Mouse (Mus musculus) brain, adult 2 months (tissue): ENCODE data around the gene Csnk1d.
A peak's percentile ranks its signal among the peaks of the same experiment; 100 is the strongest.

Source experiments
- DNase-seq: peaks from one replicate; pipeline ENCODE4 v3.0.0; 2011; ENCODE audit warnings: low read depth, low spot score

Gene Csnk1d

DNA sequence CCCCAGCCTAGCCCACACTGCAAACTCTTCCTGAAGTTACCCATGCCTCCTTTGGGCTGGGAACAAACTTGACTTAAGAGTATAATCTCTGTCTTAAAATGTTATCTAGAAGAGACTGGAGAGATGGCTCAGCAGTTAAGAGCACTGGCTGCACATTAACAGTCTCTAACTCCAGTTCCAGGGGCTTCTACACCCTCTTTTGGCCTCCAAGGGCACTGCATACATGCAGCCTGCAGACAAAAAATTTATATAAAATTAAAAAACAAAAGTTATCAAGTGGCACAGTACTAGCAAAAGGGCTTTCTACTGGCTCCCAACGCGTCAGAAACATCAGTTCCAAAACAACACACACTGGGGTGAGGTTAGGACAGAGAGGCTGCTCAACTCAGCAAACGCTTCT, 3.5 kb downstream of the Csnk1d start:
- DNase-seq: no peak

DNA sequence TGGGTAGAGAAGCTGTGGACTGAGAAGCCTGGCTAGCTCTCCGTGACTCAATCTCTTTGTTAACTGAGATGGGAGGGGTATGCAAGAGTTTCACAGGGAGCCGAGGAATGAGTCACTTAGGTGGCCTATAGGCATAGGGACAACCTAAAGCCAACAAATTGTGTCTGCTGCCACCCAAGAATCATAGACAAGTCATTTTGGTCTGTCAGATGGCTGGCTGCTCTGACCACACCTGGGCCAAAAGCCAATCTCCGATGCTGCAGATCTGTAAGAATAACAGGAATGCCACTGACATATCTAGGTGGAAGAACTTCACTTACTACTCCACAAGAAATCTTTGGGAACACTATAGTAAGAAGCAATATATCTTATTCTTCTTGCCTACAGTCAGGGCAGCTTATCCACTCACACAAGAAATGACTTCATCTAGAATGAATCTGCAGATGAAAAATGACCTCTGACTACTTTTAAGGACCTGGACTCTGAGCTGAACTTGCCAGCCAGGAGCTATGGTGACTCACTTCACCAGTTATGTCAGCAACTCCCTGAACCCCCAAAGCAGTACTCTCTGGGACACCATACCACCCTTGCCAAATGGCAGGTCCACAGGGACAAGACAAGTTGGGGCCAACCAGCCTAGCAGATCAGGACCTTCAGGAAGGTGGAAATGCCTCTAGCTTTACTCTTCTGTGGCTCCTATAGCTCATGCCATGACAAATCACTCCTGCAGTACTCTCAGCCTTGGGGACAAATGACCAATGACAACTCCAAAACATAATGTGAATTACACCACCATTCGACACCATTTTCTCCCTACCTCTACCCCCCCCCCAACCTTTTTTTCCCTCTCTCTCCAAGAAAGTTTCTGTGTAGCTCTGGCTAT, 6.4 kb downstream of the Csnk1d start:
- DNase-seq: peak; percentile 56

DNA sequence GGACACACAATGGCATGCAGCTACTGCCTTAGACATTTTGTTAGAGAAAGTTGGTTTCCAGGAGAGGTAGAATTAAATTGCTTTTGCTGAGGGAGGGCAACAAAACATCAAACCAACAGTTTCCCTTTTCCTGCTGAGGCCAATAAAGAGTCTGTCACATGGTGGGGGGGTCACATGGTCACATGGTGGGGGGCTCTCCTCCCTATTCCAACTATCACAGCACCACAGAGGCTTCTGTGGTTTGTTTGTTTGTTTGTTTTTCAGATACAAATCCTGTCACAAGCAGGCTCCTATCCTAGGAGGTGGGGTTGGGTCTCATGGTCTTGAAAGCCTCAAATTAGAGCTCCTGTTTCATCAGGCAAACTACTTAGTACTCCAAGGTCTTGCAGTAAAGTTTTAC, 8.7 kb downstream of the Csnk1d start:
- DNase-seq: no peak

DNA sequence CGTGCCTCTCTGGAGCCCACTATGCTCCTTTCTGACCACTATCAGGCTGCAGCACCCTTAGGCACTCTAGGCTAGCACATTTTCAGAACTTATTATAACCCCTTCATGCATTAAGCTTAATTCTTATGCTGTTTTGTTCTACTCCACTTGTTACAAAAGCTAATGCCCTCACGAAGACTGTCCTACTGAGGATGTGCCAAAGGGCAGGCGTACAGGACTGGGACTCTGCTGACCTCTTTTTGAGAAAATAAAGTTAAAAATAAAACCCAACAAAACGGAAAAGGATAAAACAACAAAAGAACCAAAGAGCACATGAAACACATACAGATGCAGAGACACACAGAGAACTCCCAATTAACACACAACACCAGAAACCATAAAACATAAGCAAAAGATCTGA, 9.5 kb downstream of the Csnk1d start:
- no peak for DNase-seq

DNA sequence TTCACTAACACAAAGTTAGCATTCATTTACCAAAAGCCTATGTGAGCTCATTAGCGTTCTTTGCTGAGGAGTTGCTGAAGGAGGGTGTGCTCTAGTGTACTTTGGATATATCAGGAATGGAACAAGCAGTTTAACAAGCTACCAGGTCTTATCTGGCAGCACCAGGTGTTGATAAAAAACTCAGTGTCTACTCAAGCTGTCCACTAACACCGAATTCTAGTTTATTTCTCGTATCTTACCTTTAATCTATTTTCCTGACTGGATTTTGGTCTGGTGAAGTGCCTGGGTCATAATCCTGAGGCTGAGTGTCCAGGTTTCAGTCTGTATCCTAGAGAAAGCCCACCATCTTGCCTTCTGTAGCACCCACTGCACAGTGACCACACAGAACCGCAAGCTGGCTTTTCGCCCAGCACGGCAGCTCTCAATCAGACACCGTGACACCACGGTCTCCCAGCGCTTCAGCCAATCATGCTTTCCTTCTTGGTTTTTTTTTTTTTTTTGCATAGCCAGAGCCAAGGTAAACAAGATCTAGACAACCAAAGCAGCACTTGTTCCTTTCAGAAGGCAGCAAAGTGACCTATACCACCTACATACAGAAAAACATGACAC, 10.6 kb downstream of the Csnk1d start:
- no peak for DNase-seq

DNA sequence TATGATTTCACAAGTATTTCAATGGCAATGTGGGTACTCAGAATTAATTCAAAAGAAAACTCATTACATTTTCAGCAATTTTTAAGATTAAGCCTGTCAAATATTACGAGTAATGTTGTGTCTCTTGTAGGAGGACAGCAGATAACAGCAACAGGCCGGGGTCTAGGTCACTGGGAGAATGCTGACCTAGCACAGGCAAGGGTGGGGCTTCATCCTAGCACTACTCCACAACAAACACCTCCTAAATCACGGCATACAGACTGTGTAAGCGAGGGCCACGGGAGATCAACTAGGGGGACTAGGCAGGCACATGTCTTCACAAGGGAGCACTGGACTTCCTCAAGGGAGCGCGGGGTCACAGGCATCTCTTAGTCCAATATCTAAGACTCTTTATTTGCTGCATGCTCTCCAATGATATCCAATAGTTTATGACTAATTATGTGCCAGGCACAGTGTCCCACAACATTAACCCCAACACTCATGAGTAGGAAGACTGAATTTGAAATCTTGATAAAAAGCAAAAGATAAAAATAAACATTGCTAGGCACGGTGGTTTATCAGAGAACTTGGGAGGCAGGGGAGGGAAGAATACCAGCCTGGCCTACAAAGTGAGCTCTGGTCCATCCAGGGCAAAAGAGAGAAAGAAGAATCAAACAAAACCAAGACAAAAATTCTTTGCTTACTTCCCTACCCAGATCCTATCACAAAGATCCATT, 11.3 kb downstream of the Csnk1d start:
- no peak for DNase-seq

DNA sequence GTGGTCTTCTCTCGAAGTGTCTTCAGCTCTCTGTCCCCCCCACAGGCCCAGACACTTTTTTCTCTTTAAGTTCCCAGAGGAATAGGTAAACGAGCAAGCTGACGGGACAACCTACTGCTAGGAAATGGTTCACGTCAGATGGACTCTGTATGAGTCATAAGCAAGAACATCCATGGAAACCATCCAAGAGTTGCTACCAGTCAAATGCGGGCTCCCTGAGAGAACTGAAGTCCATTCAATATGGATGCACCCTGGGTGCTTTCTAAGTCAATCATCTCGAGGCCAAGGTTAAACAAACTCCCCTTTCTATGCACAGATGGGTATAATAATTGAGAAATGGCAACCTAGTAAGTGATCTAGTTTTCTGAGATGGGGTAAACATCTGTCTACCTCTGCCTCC, 17.8 kb downstream of the Csnk1d start:
- peak; percentile 80 for DNase-seq

DNA sequence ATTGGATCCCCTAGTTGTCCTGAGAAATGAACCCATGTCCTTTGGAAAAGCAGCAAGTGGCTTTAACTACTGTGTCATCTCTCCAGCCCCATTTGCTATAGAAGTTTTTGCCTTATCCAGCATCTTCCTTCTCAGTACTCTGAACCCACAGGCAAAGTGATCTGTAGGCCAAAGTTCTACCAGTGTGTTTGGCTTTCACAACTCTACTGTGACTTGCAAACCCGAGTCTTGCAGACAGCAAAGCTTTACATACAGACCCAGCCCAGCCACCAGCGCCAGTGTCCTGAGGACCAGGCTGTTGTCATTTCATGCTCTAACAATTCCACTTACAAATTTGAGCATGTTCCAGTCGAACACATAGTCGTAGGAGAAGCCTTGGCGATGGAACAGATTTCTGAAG, 19.9 kb downstream of the Csnk1d start:
- no peak for DNase-seq

DNA sequence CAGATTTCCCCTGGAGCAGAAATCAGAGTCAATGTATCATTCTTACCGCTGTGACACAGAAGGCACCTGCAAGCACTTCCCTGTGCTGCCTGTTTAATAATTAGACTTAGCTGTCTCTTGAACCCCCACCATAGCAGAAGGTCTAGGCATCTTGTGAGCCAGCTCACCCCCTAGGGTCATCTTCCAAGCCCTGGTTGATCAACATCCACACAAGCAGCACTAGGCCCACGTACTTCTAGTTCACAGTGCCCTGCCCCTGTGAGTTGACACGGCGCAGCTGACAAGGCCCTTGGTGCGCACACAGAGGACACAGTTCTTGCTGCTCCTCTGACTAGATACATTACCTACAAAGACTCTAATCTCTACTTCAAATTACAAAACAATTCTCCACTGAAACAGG, 21.4 kb downstream of the Csnk1d start:
- no peak for DNase-seq

DNA sequence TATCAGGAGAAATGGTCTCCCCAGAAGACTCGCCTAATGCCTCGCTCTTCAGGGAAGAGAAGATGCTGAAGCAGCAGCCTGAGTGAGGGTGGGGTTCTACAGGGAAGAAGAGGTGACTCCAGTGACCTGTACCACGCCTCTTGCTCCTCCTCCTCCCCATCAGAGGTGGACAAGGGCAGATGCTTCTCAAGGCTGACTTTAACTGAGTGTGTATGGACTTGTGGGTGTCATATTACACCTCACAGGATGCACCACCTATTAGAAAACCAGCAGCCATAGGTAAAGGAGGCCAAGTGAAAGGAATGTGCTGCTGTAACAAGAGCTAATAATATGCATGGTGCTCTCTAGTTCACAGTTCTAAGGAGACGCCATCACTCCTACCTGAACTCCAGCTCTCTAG, 25.5 kb downstream of the Csnk1d start:
- DNase-seq: no peak

DNA sequence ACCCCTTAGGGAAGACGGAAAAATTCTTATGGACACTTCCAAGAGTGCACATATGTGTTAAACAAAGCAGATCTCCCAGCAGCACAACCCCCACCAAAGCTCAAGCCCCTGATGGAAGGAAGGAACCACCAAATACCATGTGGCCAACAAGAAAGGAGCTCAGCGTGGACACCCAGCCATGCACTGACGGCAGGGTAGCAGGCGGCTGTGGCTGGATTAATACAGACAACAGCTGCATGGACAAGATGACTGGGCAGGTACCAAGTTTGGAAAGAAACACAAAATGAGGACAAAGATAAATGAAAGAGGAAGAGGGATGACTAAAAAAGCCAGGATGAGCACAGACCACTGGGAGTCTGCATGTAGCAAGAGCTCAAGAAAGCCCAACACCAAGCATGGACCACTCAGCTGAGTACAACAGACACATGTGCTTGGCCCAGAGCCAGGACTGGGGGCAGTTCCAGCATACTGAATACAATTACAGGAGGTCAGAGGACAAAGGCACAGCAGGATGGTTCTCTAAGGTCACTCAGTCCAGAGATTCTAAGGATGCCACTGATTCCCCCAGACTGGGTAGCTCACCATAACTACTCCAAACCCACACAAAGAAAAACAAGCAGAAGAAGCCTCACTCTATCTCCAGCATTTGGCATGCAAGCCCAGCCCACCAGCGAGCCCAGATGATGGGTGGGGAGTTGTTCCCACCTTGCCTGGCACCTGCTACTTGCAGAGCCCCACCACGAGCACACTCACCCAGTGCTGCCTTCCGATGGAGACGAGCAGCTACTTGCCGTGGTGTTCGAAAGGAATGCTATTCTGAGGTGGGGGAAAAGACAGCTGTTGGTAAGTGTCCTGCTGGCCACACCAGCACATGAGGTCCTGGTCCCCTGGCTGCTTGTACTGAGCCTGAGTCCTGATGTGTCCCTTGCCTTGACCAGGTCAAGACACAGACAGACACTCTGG, 26.7 kb downstream of the Csnk1d start:
- DNase-seq: no peak

DNA sequence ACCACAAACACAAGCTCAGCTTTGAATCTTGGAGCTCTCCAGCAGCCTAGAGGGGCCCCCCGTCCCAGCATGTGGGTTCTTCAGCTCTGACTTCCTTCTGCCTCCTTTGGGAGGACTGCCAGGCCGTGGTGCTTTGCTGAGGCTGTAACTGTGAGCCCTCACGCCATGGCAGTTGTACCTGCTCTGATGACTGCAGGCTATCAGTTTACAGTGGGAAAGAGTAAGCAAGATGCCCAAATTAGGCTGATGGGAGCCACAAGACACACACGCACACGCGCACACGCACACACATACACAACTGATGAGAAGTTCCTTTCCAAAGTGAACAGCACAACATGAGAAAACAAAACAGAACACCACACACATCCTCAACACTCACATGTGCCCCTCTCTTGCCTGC, 28.2 kb downstream of the Csnk1d start:
- no peak for DNase-seq

DNA sequence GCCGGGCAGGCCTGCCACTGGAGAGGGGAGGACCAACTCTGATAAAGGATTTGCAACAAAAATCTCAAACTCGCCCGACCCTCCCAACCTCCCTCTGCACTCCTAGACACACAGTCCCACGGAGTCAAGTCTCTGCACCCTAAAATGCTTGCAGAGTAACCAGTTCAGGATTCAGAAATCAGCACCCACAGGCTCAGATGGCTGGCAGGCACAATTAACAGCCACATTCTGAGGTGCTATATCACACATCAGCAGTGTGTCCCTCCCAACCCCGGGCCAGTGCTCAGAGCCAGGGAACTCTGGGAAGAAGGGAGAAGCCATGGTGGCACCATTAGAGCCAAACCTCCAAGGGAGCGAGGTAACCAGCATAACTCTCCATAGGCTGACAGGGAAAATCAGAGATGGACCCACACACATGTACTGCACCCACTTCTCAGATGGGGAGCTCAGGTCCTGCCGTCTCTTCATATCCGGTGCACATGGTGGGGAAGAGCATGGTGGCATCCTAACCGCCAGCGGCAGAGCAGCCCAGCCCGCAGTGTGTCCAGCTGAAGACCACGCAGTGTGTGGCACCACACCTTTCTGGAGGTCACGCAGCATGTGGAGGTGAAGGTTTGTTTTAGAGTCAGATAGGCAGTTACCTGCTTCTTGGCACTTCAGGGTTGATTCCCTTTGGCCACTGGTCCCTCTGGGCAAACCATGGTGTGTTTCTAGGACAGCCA, 28.9 kb downstream of the Csnk1d start:
- DNase-seq: no peak

DNA sequence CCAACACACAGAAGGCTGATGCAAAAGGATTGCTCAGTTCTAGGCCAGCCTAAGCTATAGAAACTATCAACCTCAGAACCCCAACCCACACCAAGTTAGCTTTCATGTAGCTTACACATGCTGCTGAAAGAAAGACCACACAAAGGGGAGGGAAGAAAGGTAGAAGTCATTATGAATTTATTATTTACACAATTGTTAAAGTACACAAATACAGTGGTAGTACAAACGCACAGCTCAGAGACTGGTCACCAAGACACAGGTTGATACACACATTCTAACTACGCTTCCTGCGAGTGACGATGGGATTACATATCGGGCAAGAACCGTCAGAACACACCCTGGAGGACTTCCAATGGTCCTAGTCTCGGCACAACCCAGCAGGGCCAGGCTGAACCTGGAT, 29.5 kb downstream of the Csnk1d start:
- no peak for DNase-seq

DNA sequence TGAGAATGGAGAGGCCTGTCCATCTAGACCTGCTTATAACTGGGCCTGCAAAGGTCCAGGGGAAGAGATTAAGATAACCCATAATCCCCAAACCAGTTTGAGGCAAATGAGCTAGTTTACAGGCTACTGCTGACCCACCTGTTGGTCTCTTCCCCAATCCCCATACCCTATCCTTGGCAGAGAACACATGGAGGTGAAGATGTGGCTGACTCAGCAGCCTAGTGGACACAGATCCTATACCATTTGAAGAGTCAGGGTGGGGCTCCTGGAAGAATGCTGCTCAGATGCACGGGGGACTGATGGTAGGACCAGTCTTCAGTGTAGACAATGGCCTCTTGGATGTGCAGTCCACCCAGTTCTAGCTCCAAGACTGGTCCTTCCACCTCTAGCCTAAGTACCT, 30.9 kb downstream of the Csnk1d start:
- DNase-seq: no peak

DNA sequence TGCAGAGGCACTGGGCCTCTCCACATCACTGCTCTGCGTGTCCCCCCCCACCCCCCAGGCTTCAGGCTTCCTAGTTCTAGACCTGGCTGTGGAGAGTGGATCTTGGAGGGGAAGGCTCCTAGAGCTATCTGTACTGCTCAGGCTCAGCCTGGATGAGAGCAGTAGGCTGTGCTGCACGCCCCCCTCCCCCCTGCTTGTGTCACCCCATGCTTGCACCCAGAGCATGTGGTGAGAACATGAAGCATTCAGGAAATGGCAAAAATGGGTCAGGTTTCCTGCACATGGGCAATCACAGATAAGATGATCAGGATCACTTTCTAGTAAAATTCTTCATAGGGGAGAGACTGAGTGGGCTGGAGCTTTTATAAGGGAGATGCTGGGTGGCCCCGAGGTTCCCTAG, 31.6 kb downstream of the Csnk1d start:
- no peak for DNase-seq

DNA sequence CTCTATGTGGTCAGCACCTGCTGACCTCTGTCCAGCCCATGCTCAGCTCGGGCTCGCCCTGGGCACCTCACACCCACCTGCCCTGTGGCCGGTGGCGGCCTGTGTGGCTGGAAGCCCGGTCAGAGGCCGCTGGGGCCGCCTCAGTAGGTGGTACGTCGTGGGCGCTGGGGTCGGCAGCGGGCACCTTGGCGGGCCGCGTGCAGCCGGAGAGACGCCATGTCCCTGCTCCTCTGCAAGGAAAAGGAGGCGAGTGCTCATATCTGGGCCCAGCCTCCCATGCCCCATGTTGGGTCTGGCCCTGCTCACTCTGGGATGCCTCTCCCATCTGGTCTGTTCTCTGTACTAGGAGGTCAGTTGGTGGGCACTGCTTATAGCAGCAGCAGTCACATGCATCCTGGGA, 32.1 kb downstream of the Csnk1d start:
- DNase-seq: no peak

DNA sequence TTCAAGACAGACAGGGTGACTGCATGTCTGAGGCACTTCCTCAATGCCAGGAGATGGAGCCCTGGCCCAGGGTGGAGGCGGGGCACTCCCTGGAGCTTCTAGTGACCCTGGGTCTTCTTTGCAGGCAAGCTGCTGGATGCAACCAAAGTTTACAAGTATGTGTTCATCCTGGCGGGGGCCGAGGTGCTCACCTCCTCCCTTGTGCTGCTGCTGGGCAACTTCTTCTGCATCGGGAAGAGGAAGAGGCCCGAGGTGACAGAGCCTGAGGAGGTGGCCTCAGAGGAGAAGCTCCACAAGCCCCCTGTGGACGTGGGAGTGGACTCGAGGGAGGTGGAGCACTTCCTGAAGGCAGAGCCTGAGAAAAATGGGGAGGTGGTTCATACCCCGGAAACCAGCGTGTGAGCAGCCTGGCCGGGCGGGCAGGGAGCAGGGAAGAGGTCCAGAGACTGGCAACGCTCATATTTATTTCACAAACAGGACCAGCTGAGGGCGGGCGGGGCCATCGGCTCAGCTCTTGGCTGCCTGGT, 33.3 kb downstream of the Csnk1d start:
- no peak for DNase-seq

DNA sequence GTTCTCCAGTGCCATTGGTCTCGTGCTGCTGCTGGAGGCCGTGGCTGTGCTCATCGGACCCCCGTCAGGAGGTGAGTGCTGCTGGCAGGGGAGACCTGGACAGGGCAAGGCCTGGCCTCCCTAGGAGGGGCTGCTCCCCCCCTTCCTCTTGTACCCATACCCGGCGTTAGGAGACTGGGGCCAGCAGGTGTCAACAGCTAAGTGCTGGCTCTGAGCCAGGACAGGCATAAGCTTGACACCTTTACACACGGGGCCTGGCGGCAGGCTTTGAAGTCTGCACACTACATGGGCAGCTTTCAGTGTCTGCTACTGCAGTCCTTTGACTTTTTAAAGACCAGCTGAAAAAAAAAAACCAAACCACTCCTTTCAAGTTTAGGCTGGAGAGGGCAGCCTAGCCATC, 34.1 kb downstream of the Csnk1d start:
- DNase-seq: no peak

DNA sequence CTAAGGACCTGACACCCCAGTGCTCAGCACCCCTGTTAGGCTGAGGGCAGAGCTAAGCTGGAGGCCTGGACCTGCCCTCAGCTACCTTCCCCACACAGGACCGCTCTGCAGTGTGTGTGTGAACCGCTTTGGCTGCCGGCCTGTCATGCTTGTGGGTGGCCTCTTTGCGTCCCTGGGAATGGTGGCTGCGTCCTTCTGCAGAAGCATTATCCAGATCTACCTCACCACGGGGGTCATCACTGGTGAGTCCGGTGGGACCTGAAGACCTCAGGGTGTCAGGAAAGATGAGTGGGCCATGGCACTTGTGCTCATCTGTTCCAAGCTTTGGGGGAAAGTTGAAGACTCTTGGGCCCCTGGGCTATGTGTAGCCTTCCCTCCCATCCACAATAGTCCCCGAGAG, 35.4 kb downstream of the Csnk1d start:
- DNase-seq: no peak

DNA sequence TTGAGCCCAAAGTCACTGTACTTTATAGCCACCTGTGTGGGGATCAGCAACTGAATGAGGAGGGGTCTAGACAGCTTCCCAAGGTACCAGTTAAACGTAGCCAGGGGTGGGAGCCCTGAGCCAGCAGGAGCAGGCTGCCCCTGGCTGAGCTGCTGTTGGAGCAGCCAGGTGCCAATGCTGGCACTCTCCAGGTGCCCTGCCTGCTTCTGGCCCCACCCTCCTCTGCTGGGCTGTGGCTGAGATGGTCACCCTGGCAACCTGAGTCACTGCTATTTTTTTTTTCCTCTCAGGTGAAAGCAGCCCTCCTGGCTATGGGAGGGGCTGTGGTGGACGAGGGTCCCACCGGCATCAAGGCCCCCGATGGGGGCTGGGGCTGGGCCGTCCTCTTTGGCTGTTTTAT, 36.2 kb downstream of the Csnk1d start:
- DNase-seq: no peak
